Mouse (Mus musculus) lung, adult 2 months (tissue): ENCODE measurements around the gene Polr3b. TPM values are rescaled to one million over a fixed set of nuclear protein-coding genes. Genes with fewer than 3 reads are reported as not detected.

Experiments used
- DNase-seq: peaks from one replicate; pipeline ENCODE4 v3.0.0; 2022
- H3K4me1 ChIP-seq: fragments of 200-500 bp; 2 replicates; pipeline ENCODE4 v1.6.1; 2011; ENCODE audit warnings: low read length; ENCODE audit not compliant: control insufficient read depth, insufficient read depth
- H3K4me3 ChIP-seq: fragments of 200-500 bp; replicated peaks from 2 replicates; pipeline ENCODE3; 2011; ENCODE audit warnings: low read depth, mild to moderate bottlenecking, control low read depth, low read length; ENCODE audit errors: extremely low read depth
- CTCF ChIP-seq: fragments of 200-500 bp; IDR thresholded peaks from 2 replicates; pipeline ENCODE4 v1.5.1; 2011; ENCODE audit warnings: mild to moderate bottlenecking, low read length, control low read depth; ENCODE audit not compliant: insufficient read depth
- POLR2A ChIP-seq: fragments of 200-500 bp; IDR thresholded peaks from 2 replicates; pipeline ENCODE4 v1.6.1; 2011; ENCODE audit warnings: low read depth, mild to moderate bottlenecking, control low read depth, low read length, borderline replicate concordance; ENCODE audit errors: extremely low read depth
- WGBS: fragments of 180-500 bp; shearing (Covaris S2); methylation state at CpG from one replicate; pipeline ENCODE4 v1.1.7; 2018; 5-methylcytosine and 5-hydroxymethylcytosine counted together
- polyA plus RNA-seq: library from polyadenylated mRNA; depleted of rRNA; stranded (reverse); fragments of >200 nt; gene quantifications from 2 replicates; pipeline ENCODE4 v1.2.3, GENCODE M21; 2012

Polr3b gene
- polyA plus RNA-seq, 1 experiment = 5.7 TPM

- no peak for DNase-seq
- H3K4me3 ChIP-seq = no peak overlapping the region
- no peaks in the 10 kb centered on the region for H3K4me1 ChIP-seq
- no peak for TF ChIP-seq CTCF
- TF ChIP-seq POLR2A = no peak
- WGBS = 56% methylated on average over 8 of the region's 8 CpGs
Measured at GRCm38 (mm10) chr10:84701110-84701509, 79.0 kb downstream of the Polr3b start.

- TF ChIP-seq POLR2A = no peak
- no peak for TF ChIP-seq CTCF
- no peak overlapping the region for H3K4me3 ChIP-seq
- no peaks in the 10 kb centered on the region for H3K4me1 ChIP-seq
- WGBS = 97% methylated on average over 1 of the region's 1 CpGs
- DNase-seq = no peak
Measured at GRCm38 (mm10) chr10:84702115-84702514, 80.0 kb downstream of the Polr3b start.

- DNase-seq = no peak
- TF ChIP-seq POLR2A (no peak), CTCF (no peak)
- Histone ChIP-seq H3K4me3 (no peak overlapping the region), H3K4me1 (no peaks in the 10 kb centered on the region)
- 98% methylated on average over 1 of the region's 1 CpGs for WGBS
Measured at GRCm38 (mm10) chr10:84704594-84704993, 82.5 kb downstream of the Polr3b start.

- H3K4me1 ChIP-seq = no peaks in the 10 kb centered on the region
- no peak overlapping the region for H3K4me3 ChIP-seq
- DNase-seq = no peak
- TF ChIP-seq POLR2A (no peak), CTCF (no peak)
- 82% methylated on average over 7 of the region's 7 CpGs for WGBS
Measured at GRCm38 (mm10) chr10:84705234-84705633, 83.1 kb downstream of the Polr3b start.

GRCm38 (mm10) chr10:84706543-84706942 is 84.5 kb downstream of the Polr3b start:
- WGBS = 47% methylated on average over 8 of the region's 8 CpGs
- no peak for DNase-seq
- no peak overlapping the region for H3K4me3 ChIP-seq
- TF ChIP-seq POLR2A (no peak), CTCF (no peak)
- H3K4me1 ChIP-seq = peaks cover 2% of the 10 kb centered on the region; the same call in 1 of the 2 replicates

GRCm38 (mm10) chr10:84707226-84707625 is 85.1 kb downstream of the Polr3b start:
- peak; percentile 29 for DNase-seq
- 52% methylated on average over 6 of the region's 6 CpGs for WGBS
- TF ChIP-seq CTCF (no peak), POLR2A (no peak)
- no peak overlapping the region for H3K4me3 ChIP-seq
- H3K4me1 ChIP-seq = peaks cover 2% of the 10 kb centered on the region; the same call in 1 of the 2 replicates

- no peak for DNase-seq
- WGBS = 80% methylated on average over 14 of the region's 14 CpGs
- H3K4me3 ChIP-seq = no peak overlapping the region
- H3K4me1 ChIP-seq = peaks cover 5% of the 10 kb centered on the region
- TF ChIP-seq CTCF = no peak
- TF ChIP-seq POLR2A = no peak
Measured at GRCm38 (mm10) chr10:84707752-84708530, 85.8 kb downstream of the Polr3b start.

- H3K4me3 ChIP-seq = no peak overlapping the region
- TF ChIP-seq POLR2A (no peak), CTCF (no peak)
- DNase-seq = no peak
- 55% methylated on average over 4 of the region's 4 CpGs for WGBS
- peaks cover 5% of the 10 kb centered on the region for H3K4me1 ChIP-seq
Measured at GRCm38 (mm10) chr10:84710192-84710591, 88.1 kb downstream of the Polr3b start.

GRCm38 (mm10) chr10:84710827-84711226 is 88.7 kb downstream of the Polr3b start:
- Histone ChIP-seq H3K4me3 (no peak overlapping the region), H3K4me1 (peaks cover 5% of the 10 kb centered on the region)
- no peak for TF ChIP-seq POLR2A
- no peak for TF ChIP-seq CTCF
- WGBS = 74% methylated on average over 4 of the region's 4 CpGs
- no peak for DNase-seq

GRCm38 (mm10) chr10:84711479-84711878 is 89.4 kb downstream of the Polr3b start:
- 84% methylated on average over 8 of the region's 8 CpGs for WGBS
- Histone ChIP-seq H3K4me1 (peaks cover 5% of the 10 kb centered on the region), H3K4me3 (no peak overlapping the region)
- no peak for TF ChIP-seq POLR2A
- DNase-seq = no peak
